Mouse (Mus musculus) myocyte (in vitro differentiated cells): ENCODE results near the gene Akap13. TPM values are rescaled to one million over a fixed set of nuclear protein-coding genes. Genes with fewer than 3 reads are reported as not detected.

Experiments used
- H3K27me3 ChIP-seq: one replicate; pipeline ENCODE4 v1.6.1; 2011; ENCODE audit not compliant: control insufficient read depth, insufficient read depth, insufficient read length
- H3K36me3 ChIP-seq: one replicate; pipeline ENCODE4 v1.6.1; 2011; ENCODE audit not compliant: control insufficient read depth, insufficient read depth
- H3K4me2 ChIP-seq: one replicate; pipeline ENCODE4 v1.6.1; 2011; ENCODE audit warnings: low read depth, control low read depth
- H3K4me3 ChIP-seq: one replicate; pipeline ENCODE4 v1.5.1; 2011; ENCODE audit warnings: mild to moderate bottlenecking, control low read depth, moderate library complexity
- H3K79me2 ChIP-seq: one replicate; pipeline ENCODE4 v1.6.1; 2011; ENCODE audit not compliant: control insufficient read depth, insufficient read depth
- H3ac ChIP-seq: one replicate; pipeline ENCODE4 v1.6.1; 2011; ENCODE audit not compliant: control insufficient read depth, insufficient read length
- CEBPB ChIP-seq: IDR thresholded peaks from 2 replicates; pipeline ENCODE4 v1.6.1; 2011; ENCODE audit warnings: mild to moderate bottlenecking, moderate library complexity; ENCODE audit not compliant: poor library complexity, insufficient read depth, severe bottlenecking
- E2F4 ChIP-seq: IDR thresholded peaks from one replicate; pipeline ENCODE4 v1.6.1; 2011; ENCODE audit warnings: mild to moderate bottlenecking, control low read depth, moderate library complexity; ENCODE audit not compliant: insufficient read depth
- MAX ChIP-seq: IDR thresholded peaks from one replicate; pipeline ENCODE4 v1.6.1; 2011; ENCODE audit warnings: low read depth, mild to moderate bottlenecking, control low read depth
- MYOD1 ChIP-seq, 3 experiments: IDR thresholded peaks; one replicate each; pipeline ENCODE4 v1.6.1; 2011; ENCODE audit warnings: control low read depth in 2 of 3, low read depth in 2 of 3, mild to moderate bottlenecking in 2 of 3, moderate library complexity in 1 of 3; ENCODE audit not compliant: insufficient read length in 2 of 3, control insufficient read depth in 1 of 3
- MYOG ChIP-seq, 3 experiments: IDR thresholded peaks; one replicate each; pipeline ENCODE4 v1.6.1; 2011; ENCODE audit warnings: control low read depth in 2 of 3, low read depth in 2 of 3, mild to moderate bottlenecking in 2 of 3; ENCODE audit not compliant: insufficient read length in 2 of 3, control insufficient read depth in 1 of 3, insufficient read depth in 1 of 3
- POLR2A ChIP-seq: IDR thresholded peaks from one replicate; pipeline ENCODE4 v1.6.1; 2011; ENCODE audit warnings: low read depth, mild to moderate bottlenecking, control low read depth, moderate library complexity; ENCODE audit not compliant: insufficient read length
- POLR2AphosphoS2 ChIP-seq: IDR thresholded peaks from one replicate; pipeline ENCODE4 v1.6.1; 2011; ENCODE audit warnings: low read depth, control low read depth; ENCODE audit not compliant: insufficient read length
- REST ChIP-seq: IDR thresholded peaks from one replicate; pipeline ENCODE4 v1.6.1; 2011; ENCODE audit warnings: mild to moderate bottlenecking, control low read depth, moderate library complexity; ENCODE audit not compliant: insufficient read depth, insufficient read length
- SRF ChIP-seq: IDR thresholded peaks from one replicate; pipeline ENCODE4 v1.6.1; 2011; ENCODE audit warnings: low read depth; ENCODE audit not compliant: control insufficient read depth, insufficient read length
- TCF12 ChIP-seq: IDR thresholded peaks from one replicate; pipeline ENCODE4 v1.6.1; 2011; ENCODE audit warnings: mild to moderate bottlenecking, control low read depth; ENCODE audit not compliant: poor library complexity, insufficient read depth, severe bottlenecking
- TCF3 ChIP-seq: IDR thresholded peaks from one replicate; pipeline ENCODE4 v1.6.1; 2011; ENCODE audit warnings: low read depth, control low read depth; ENCODE audit not compliant: insufficient read length
- USF1 ChIP-seq: IDR thresholded peaks from one replicate; pipeline ENCODE4 v1.6.1; 2011; ENCODE audit warnings: low read depth, mild to moderate bottlenecking, control low read depth, moderate library complexity
- polyA plus RNA-seq: library from polyadenylated mRNA; unstranded; fragments of >200 nt; fragmentation: generic; extraction: Trizol; gene quantifications from one replicate; pipeline ENCODE4 v1.2.1, GENCODE M21; 2012; ENCODE audit warnings: missing spikeins

Gene Akap13
- polyA plus RNA-seq, 1 experiment: 13.9 TPM

DNA sequence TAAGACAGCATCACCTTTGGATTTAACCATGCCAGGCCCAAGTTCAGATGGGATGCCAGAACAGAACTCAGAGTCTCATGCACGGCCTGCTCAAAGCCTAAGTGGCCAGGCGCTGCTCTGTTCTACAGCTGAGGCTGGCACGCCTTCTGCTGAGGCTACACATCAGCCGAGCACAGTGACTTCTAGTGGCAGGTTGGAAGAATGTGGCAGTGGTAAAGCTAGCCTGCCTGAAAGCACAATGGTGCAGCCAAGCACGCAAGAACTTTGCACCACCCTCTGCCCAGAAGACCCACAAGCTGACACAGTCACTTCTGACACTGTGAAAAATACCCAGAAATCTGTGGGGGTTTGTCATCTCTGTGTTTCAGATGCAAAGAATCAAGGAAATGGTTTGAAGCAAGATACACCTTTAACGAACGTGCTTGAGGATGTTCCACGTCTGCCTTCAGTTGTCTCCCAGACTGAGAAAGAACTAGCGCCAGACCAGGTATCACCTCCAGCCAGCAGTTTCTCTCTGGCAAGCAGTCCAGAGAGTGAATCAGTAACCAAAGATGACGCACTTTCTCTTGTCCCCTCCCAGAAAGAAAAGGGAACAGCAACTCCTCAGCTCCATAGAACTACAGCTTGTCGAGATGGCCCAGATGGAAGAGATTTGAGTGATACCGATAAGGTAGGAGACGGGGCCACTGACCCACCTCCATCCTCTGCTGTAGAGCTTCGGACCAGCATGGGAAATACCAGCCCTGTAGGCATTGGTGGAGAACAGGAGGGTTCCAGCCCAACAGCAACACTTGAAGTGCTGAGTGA is 154.3 kb downstream of the Akap13 start:
- Histone ChIP-seq H3K79me2 (peaks cover 3% of the 10 kb centered on the region), H3K36me3 (peaks cover 31% of the 10 kb centered on the region), H3K27me3 (no peaks in the 10 kb centered on the region), H3K4me3 (no peak overlapping the region), H3K4me2 (no peak overlapping the region), H3ac (no peak overlapping the region)
- TF ChIP-seq MAX (no peak), TCF3 (no peak), MYOD1 (IDR thresholded peaks at IDR 0.05; ENCODE audit: control insufficient read depth in 1 of 3, insufficient read length in 2 of 3, low read depth in 2 of 3) (no peak), CEBPB (no peak), REST (no peak), SRF (no peak), USF1 (no peak), E2F4 (no peak), POLR2A (no peak), MYOG (IDR thresholded peaks at IDR 0.05; ENCODE audit: control insufficient read depth in 1 of 3, insufficient read depth in 1 of 3, insufficient read length in 2 of 3, low read depth in 2 of 3) (no peak), TCF12 (no peak), POLR2AphosphoS2 (no peak)

DNA sequence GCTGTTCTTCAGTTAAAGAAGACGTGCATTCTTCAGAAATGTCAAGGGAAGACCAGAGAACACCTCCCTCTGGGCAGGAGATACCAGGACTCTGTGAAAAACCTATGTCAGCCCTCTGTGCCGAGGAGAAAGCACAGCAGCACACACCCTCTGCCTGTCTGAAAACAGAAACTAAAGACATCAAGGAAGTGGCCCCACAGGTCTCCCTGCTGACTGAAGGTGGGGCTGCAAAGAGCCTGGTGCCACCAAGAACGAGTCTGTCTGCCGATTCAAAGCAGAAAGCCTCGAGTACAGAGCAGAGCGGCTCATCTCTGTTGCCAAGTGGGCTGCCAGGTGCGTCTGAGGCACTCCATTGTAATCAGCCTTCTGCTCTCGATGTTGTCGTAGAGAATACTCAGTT is 155.1 kb downstream of the Akap13 start:
- H3K79me2 ChIP-seq: peaks cover 3% of the 10 kb centered on the region
- no peak for TF ChIP-seq SRF
- TF ChIP-seq TCF3: no peak
- TF ChIP-seq POLR2A: no peak
- TF ChIP-seq CEBPB: no peak
- no peak for TF ChIP-seq TCF12
- peaks cover 31% of the 10 kb centered on the region for H3K36me3 ChIP-seq
- H3ac ChIP-seq: no peak overlapping the region
- no peaks in the 10 kb centered on the region for H3K27me3 ChIP-seq
- no peak overlapping the region for H3K4me3 ChIP-seq
- H3K4me2 ChIP-seq: no peak overlapping the region

DNA sequence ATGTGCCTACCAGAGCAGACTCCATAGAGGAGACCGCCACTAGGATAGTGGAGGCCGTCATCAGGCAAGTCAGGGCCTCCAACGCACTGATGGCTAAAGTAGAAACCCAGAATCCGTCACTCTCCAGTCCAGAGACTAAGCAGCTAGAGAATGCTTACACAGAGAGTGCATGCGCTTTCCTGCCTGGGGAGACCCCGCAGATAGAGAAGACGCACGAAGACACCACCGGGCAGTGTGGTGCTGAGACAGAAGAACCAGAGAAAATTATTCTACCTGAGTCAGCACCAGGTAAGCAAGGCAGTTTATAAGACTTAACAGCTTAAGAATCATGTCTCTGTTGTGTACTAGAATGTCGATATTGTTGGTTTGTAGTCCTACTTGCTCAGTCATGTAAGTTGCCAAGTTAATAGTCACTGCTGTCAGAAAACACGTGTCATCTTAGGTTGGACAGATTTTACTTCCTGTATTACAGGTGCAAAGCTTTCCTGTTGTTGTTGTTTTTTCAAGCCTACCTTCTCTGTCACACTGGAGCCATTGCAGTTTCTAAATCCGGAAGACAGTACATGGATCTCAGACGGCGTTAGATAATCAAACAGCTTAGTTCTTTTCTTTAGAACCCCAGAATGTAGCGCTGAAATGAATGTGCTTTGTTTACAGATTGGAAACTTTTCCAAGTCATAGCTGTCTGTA is 156.1 kb downstream of the Akap13 start:
- Histone ChIP-seq H3K79me2 (peaks cover 3% of the 10 kb centered on the region), H3K27me3 (no peaks in the 10 kb centered on the region), H3ac (no peak overlapping the region), H3K36me3 (peaks cover 27% of the 10 kb centered on the region), H3K4me2 (no peak overlapping the region), H3K4me3 (no peak overlapping the region)
- TF ChIP-seq MAX (no peak), SRF (no peak), USF1 (no peak), MYOD1 (IDR thresholded peaks at IDR 0.05; ENCODE audit: control insufficient read depth in 1 of 3, insufficient read length in 2 of 3, low read depth in 2 of 3) (no peak), MYOG (IDR thresholded peaks at IDR 0.05; ENCODE audit: control insufficient read depth in 1 of 3, insufficient read depth in 1 of 3, insufficient read length in 2 of 3, low read depth in 2 of 3) (no peak)

DNA sequence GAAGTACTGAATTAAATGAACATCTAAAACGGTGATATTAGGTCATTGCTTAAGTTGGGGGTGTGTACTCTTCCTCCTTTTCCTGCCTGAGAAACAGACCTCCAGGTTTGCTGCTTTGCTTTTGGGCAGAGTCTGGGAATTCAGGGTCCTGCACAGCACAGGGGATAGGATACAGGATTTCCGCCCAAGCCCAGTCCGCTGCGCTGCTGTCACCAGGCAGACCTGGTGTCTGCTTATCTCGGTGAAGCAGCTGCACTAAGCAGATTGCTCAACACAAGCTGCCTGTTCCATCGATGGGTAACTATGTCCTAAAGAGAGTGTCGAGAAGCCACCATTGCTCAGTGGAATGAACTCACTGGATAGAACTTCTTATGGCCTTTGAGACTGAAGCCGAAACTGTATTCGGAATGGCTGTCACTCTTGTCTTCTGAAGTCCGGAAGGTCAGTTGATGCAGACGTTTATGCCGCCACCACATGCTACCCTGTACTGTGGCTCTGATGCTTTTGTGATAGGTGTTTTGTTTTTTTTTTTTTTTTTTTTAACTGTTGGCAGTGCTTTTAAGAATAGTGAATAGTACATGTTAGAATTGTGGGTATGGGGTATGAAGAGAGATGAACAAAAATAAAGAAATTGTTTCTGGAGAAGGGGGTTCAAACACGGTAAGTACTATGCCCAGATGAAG is 156.8 kb downstream of the Akap13 start:
- Histone ChIP-seq H3K4me2 (peak overlapping the region; percentile 44), H3K4me3 (no peak overlapping the region), H3ac (no peak overlapping the region), H3K36me3 (peaks cover 27% of the 10 kb centered on the region), H3K27me3 (no peaks in the 10 kb centered on the region), H3K79me2 (no peaks in the 10 kb centered on the region)
- no peak for TF ChIP-seq REST
- peak in 2 of 3 experiments; percentile 41 to 88 for TF ChIP-seq MYOD1 (IDR thresholded peaks at IDR 0.05; ENCODE audit: control insufficient read depth in 1 of 3, insufficient read length in 2 of 3, low read depth in 2 of 3)
- TF ChIP-seq POLR2AphosphoS2: no peak
- TF ChIP-seq SRF: no peak
- no peak for TF ChIP-seq USF1
- TF ChIP-seq TCF12: no peak
- no peak for TF ChIP-seq E2F4
- TF ChIP-seq TCF3: no peak
- TF ChIP-seq POLR2A: no peak
- TF ChIP-seq MYOG (IDR thresholded peaks at IDR 0.05; ENCODE audit: control insufficient read depth in 1 of 3, insufficient read depth in 1 of 3, insufficient read length in 2 of 3, low read depth in 2 of 3): peak; percentile 56 to 84 (median 70)
- peak; percentile 76; the same call in 1 of the 2 replicates for TF ChIP-seq CEBPB
- no peak for TF ChIP-seq MAX
